Mouse (Mus musculus): ENCODE results near the gene Gldc. TPM values are rescaled to one million over a fixed set of nuclear protein-coding genes. Genes with fewer than 3 reads are reported as not detected.

Gldc gene
- polyA plus RNA-seq, 1 experiment from 2014 or later, result 1.8 TPM

- no peak for ATAC-seq
- H3K4me2 ChIP-seq (replicated peaks), result no peak overlapping the region
- no peak overlapping the region for H3K27ac ChIP-seq
- 88% methylated on average over 2 of the region's 2 CpGs for WGBS
- no peaks in the 10 kb centered on the region for H3K27me3 ChIP-seq (replicated peaks)
- no peak overlapping the region for H3K4me3 ChIP-seq (replicated peaks)
- H3K4me1 ChIP-seq (replicated peaks), result no peaks in the 10 kb centered on the region
- H3K9me3 ChIP-seq, result no peaks in the 10 kb centered on the region
- no peaks in the 10 kb centered on the region for H3K36me3 ChIP-seq
- H3K9ac ChIP-seq, result no peak overlapping the region
Observed at GRCm38 (mm10) chr19:30185536-30185935, 10.3 kb upstream of the Gldc start.

GRCm38 (mm10) chr19:30179979-30180378, 4.8 kb upstream of the Gldc start:
- no peak overlapping the region for H3K27ac ChIP-seq
- 88% methylated on average over 1 of the region's 1 CpGs for WGBS
- 0 out of 2 replicates have a peak, but pooled peaks cover 13% of the 10 kb centered on the region for H3K27me3 ChIP-seq (replicated peaks)
- no peak overlapping the region for H3K9ac ChIP-seq
- no peaks in the 10 kb centered on the region for H3K9me3 ChIP-seq
- peaks cover 5% of the 10 kb centered on the region; the same call in 1 of the 2 replicates for H3K4me1 ChIP-seq (replicated peaks)
- no peak overlapping the region for H3K4me2 ChIP-seq (replicated peaks)
- H3K4me3 ChIP-seq (replicated peaks), result no peak overlapping the region
- ATAC-seq, result no peak
- no peaks in the 10 kb centered on the region for H3K36me3 ChIP-seq

- no peaks in the 10 kb centered on the region for H3K36me3 ChIP-seq
- no peak overlapping the region for H3K27ac ChIP-seq
- ATAC-seq, result no peak
- H3K4me3 ChIP-seq (replicated peaks), result peak overlapping the region; percentile 50
- 9% methylated on average over 15 of the region's 15 CpGs for WGBS
- no peaks in the 10 kb centered on the region for H3K9me3 ChIP-seq
- peaks cover 5% of the 10 kb centered on the region; the same call in 1 of the 2 replicates for H3K4me1 ChIP-seq (replicated peaks)
- H3K4me2 ChIP-seq (replicated peaks), result peak overlapping the region; percentile 97
- H3K27me3 ChIP-seq (replicated peaks), result peaks cover 20% of the 10 kb centered on the region; the same call in 1 of the 2 replicates
- H3K9ac ChIP-seq, result no peak overlapping the region
Observed at GRCm38 (mm10) chr19:30174074-30174670, 1.1 kb downstream of the Gldc start.

- no peaks in the 10 kb centered on the region for H3K9me3 ChIP-seq
- WGBS, result 76% methylated on average over 8 of the region's 8 CpGs
- H3K4me3 ChIP-seq (replicated peaks), result no peak overlapping the region
- H3K4me1 ChIP-seq (replicated peaks), result peaks cover 5% of the 10 kb centered on the region; the same call in 1 of the 2 replicates
- no peak overlapping the region for H3K27ac ChIP-seq
- ATAC-seq, result no peak
- no peak overlapping the region for H3K4me2 ChIP-seq (replicated peaks)
- H3K27me3 ChIP-seq (replicated peaks), result peaks cover 20% of the 10 kb centered on the region; the same call in 1 of the 2 replicates
- H3K36me3 ChIP-seq, result no peaks in the 10 kb centered on the region
- H3K9ac ChIP-seq, result no peak overlapping the region
Observed at GRCm38 (mm10) chr19:30171346-30172055, 3.7 kb downstream of the Gldc start.

DNA sequence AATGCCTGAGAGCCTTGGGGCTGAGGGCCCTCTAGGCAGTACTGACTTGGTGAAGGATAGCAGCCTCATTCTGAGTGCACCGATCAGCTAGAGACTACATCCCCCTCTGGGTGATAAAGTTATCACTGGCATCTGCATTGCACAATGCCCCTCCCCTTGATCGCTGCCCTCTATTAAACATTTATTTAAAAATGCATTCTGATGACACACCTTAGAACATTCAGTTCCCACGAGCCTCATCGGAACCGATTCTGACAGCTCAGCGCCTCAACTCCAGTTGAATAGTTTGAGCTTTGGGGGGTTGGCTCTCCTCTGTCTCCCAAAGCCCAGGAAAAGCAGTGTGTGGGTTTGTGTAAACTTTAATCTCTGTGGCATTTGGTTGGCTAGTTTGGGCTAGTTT, 4.9 kb downstream of the Gldc start:
- 85% methylated on average over 6 of the region's 6 CpGs for WGBS
- ATAC-seq, result no peak
- Histone ChIP-seq H3K27me3 (replicated peaks) (peaks cover 10% of the 10 kb centered on the region; the same call in 1 of the 2 replicates), H3K4me1 (replicated peaks) (peaks cover 4% of the 10 kb centered on the region; the same call in 1 of the 2 replicates), H3K4me3 (replicated peaks) (no peak overlapping the region), H3K27ac (no peak overlapping the region), H3K4me2 (replicated peaks) (no peak overlapping the region), H3K9me3 (no peaks in the 10 kb centered on the region), H3K36me3 (no peaks in the 10 kb centered on the region), H3K9ac (no peak overlapping the region)

GRCm38 (mm10) chr19:30166801-30167505, 8.3 kb downstream of the Gldc start:
- Histone ChIP-seq H3K9ac (no peak overlapping the region), H3K36me3 (no peaks in the 10 kb centered on the region), H3K4me3 (replicated peaks) (no peak overlapping the region), H3K27ac (no peak overlapping the region), H3K4me1 (replicated peaks) (no peaks in the 10 kb centered on the region), H3K27me3 (replicated peaks) (no peaks in the 10 kb centered on the region), H3K9me3 (no peaks in the 10 kb centered on the region), H3K4me2 (replicated peaks) (no peak overlapping the region)
- no peak for ATAC-seq
- WGBS, result 87% methylated on average over 20 of the region's 20 CpGs

DNA sequence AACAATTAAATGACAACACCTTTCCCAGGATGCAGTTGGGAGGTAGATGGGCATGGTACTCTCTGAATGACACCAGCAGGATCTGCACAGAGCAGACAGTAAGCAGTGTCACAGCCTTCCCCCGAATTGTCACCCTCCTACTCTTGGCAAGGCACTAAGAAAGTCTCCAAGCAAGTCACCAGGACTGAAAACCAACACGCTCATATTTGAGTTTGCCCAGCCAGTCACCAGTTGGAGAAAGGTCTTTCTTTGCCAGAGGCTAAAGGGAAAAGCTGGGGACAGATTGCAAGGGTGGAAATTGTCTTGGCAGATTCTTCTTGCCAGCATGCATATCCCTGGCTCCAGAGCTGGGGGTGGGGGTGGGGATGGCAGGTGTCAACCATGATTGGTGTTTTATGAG, 11.0 kb downstream of the Gldc start:
- WGBS, result 80% methylated on average over 2 of the region's 2 CpGs
- no peak for ATAC-seq
- H3K27ac ChIP-seq, result no peak overlapping the region
- H3K36me3 ChIP-seq, result no peaks in the 10 kb centered on the region
- no peak overlapping the region for H3K4me2 ChIP-seq (replicated peaks)
- no peaks in the 10 kb centered on the region for H3K4me1 ChIP-seq (replicated peaks)
- no peaks in the 10 kb centered on the region for H3K9me3 ChIP-seq
- no peak overlapping the region for H3K9ac ChIP-seq
- H3K27me3 ChIP-seq (replicated peaks), result no peaks in the 10 kb centered on the region
- no peak overlapping the region for H3K4me3 ChIP-seq (replicated peaks)

DNA sequence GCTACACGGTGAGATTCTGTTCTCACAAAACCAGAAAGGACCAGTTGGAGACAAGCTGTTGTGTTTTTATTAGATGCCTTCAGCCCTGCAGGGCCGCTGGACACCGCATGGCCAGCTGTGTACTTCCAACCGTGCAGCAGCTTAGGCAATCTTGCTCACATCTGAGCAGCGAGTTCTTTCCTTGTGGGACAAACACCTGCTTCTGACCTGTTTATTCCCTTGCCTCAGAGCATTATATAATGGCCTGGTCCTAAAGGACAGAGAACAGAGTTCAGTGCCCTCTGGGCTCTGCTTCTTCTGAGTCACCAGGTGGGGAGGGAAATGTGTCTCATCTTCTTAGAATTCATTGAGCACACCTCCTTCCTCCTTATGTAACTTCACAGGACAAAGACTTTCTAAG, 12.4 kb downstream of the Gldc start:
- no peak for ATAC-seq

GRCm38 (mm10) chr19:30160021-30160420, 15.2 kb downstream of the Gldc start:
- WGBS, result 84% methylated on average over 2 of the region's 2 CpGs
- Histone ChIP-seq H3K4me3 (replicated peaks) (no peak overlapping the region), H3K4me1 (replicated peaks) (no peaks in the 10 kb centered on the region), H3K27ac (no peak overlapping the region), H3K4me2 (replicated peaks) (no peak overlapping the region), H3K9me3 (no peaks in the 10 kb centered on the region), H3K36me3 (no peaks in the 10 kb centered on the region), H3K9ac (no peak overlapping the region), H3K27me3 (replicated peaks) (no peaks in the 10 kb centered on the region)
- ATAC-seq, result no peak

More for the DNA sequence above, 12.4 kb downstream of the Gldc start:
- Histone ChIP-seq H3K4me3 (replicated peaks) (no peak overlapping the region), H3K27me3 (replicated peaks) (no peaks in the 10 kb centered on the region), H3K9ac (no peak overlapping the region), H3K36me3 (no peaks in the 10 kb centered on the region), H3K4me1 (replicated peaks) (no peaks in the 10 kb centered on the region), H3K4me2 (replicated peaks) (no peak overlapping the region), H3K9me3 (no peaks in the 10 kb centered on the region), H3K27ac (no peak overlapping the region)
- 77% methylated on average over 5 of the region's 5 CpGs for WGBS

- no peaks in the 10 kb centered on the region for H3K9me3 ChIP-seq
- H3K4me2 ChIP-seq (replicated peaks), result no peak overlapping the region
- no peak overlapping the region for H3K27ac ChIP-seq
- WGBS, result 93% methylated on average over 4 of the region's 4 CpGs
- no peak overlapping the region for H3K9ac ChIP-seq
- no peak overlapping the region for H3K4me3 ChIP-seq (replicated peaks)
- no peaks in the 10 kb centered on the region for H3K4me1 ChIP-seq (replicated peaks)
- H3K36me3 ChIP-seq, result no peaks in the 10 kb centered on the region
- no peaks in the 10 kb centered on the region for H3K27me3 ChIP-seq (replicated peaks)
- ATAC-seq, result no peak
Observed at GRCm38 (mm10) chr19:30158189-30158588, 17.0 kb downstream of the Gldc start.

GRCm38 (mm10) chr19:30157031-30157687, 18.1 kb downstream of the Gldc start:
- no peak for ATAC-seq
- H3K9ac ChIP-seq, result no peak overlapping the region
- no peaks in the 10 kb centered on the region for H3K4me1 ChIP-seq (replicated peaks)
- 63% methylated on average over 12 of the region's 12 CpGs for WGBS
- H3K4me3 ChIP-seq (replicated peaks), result no peak overlapping the region
- H3K27ac ChIP-seq, result no peak overlapping the region
- no peaks in the 10 kb centered on the region for H3K9me3 ChIP-seq
- no peaks in the 10 kb centered on the region for H3K36me3 ChIP-seq
- no peak overlapping the region for H3K4me2 ChIP-seq (replicated peaks)
- no peaks in the 10 kb centered on the region for H3K27me3 ChIP-seq (replicated peaks)

GRCm38 (mm10) chr19:30153729-30154128, 21.5 kb downstream of the Gldc start:
- no peak for ATAC-seq
- no peaks in the 10 kb centered on the region for H3K9me3 ChIP-seq
- H3K9ac ChIP-seq, result no peak overlapping the region
- no peaks in the 10 kb centered on the region for H3K27me3 ChIP-seq (replicated peaks)
- 79% methylated on average over 3 of the region's 3 CpGs for WGBS
- H3K4me3 ChIP-seq (replicated peaks), result no peak overlapping the region
- no peaks in the 10 kb centered on the region for H3K4me1 ChIP-seq (replicated peaks)
- no peaks in the 10 kb centered on the region for H3K36me3 ChIP-seq
- H3K4me2 ChIP-seq (replicated peaks), result no peak overlapping the region
- H3K27ac ChIP-seq, result no peak overlapping the region
